Mouse (Mus musculus) R1 (cell line): ENCODE measurements around the gene St6galnac1.
"Not testable (repeated sequence)": the region's sequence is repeated elsewhere in the genome, so short reads cannot be mapped to it uniquely, and the experiment has no call there.

ENCODE experiments used
- DNase-seq: peaks from one replicate; pipeline ENCODE4 v3.0.0-alpha.2; 2018; ENCODE audit warnings: low read depth, low spot score

The St6galnac1 gene

GRCm38 (mm10) chr11:116807526-116807925 lies 32.2 kb upstream of the St6galnac1 start:
- no peak for DNase-seq

GRCm38 (mm10) chr11:116807116-116807515 lies 31.8 kb upstream of the St6galnac1 start:
- DNase-seq = peak; percentile 35

- no peak for DNase-seq
These were observed 31.1 kb upstream of the St6galnac1 start for GRCm38 (mm10) chr11:116806136-116807071.

- no peak for DNase-seq
These were observed 27.4 kb upstream of the St6galnac1 start for GRCm38 (mm10) chr11:116802709-116803108.

- no peak for DNase-seq
These were observed 25.8 kb upstream of the St6galnac1 start for GRCm38 (mm10) chr11:116801106-116801505.

- DNase-seq = no peak
These were observed 24.1 kb upstream of the St6galnac1 start for GRCm38 (mm10) chr11:116799364-116799763.

- DNase-seq = no peak
These were observed 8.9 kb upstream of the St6galnac1 start for GRCm38 (mm10) chr11:116784221-116784620.

- peak; percentile 93 for DNase-seq
These were observed 7.4 kb upstream of the St6galnac1 start for GRCm38 (mm10) chr11:116782737-116783145.

GRCm38 (mm10) chr11:116773205-116773604 lies 2.1 kb downstream of the St6galnac1 start:
- DNase-seq = no peak

- no peak for DNase-seq
These were observed 5.4 kb downstream of the St6galnac1 start for GRCm38 (mm10) chr11:116769873-116770272.

- peak; percentile 34 for DNase-seq
These were observed 10.4 kb downstream of the St6galnac1 start for GRCm38 (mm10) chr11:116764946-116765345.

GRCm38 (mm10) chr11:116764346-116764745 lies 11.0 kb downstream of the St6galnac1 start:
- DNase-seq = peak; percentile 14

GRCm38 (mm10) chr11:116755191-116755590 lies 20.1 kb downstream of the St6galnac1 start:
- DNase-seq = peak; percentile 40

GRCm38 (mm10) chr11:116753674-116754470 lies 21.4 kb downstream of the St6galnac1 start:
- DNase-seq = peak; percentile 11

GRCm38 (mm10) chr11:116749733-116750132 lies 25.6 kb downstream of the St6galnac1 start:
- no peak for DNase-seq

GRCm38 (mm10) chr11:116748692-116749091 lies 26.6 kb downstream of the St6galnac1 start:
- DNase-seq = not testable (repeated sequence)

GRCm38 (mm10) chr11:116746822-116747221 lies 28.5 kb downstream of the St6galnac1 start:
- not testable (repeated sequence) for DNase-seq

GRCm38 (mm10) chr11:116745457-116745856 lies 29.9 kb downstream of the St6galnac1 start:
- peak; percentile 41 for DNase-seq

- peak; percentile 62 for DNase-seq
These were observed 36.9 kb downstream of the St6galnac1 start for GRCm38 (mm10) chr11:116738411-116738810.

- no peak for DNase-seq
These were observed 42.8 kb downstream of the St6galnac1 start for GRCm38 (mm10) chr11:116732536-116732935.

GRCm38 (mm10) chr11:116731060-116731580 lies 44.2 kb downstream of the St6galnac1 start:
- peak; percentile 56 for DNase-seq
